Mouse (Mus musculus): ENCODE results near the gene Aldh18a1.

GRCm38 (mm10) chr19:40581662-40582061 lies 6.6 kb downstream of the Aldh18a1 start:
- TF ChIP-seq CTCF (IDR thresholded peaks at IDR 0.05; ENCODE audit: borderline replicate concordance, control insufficient read depth, extremely low read depth, insufficient read depth, low read length, poor library complexity) (no peak), POLR2A (IDR thresholded peaks at IDR 0.05; ENCODE audit: control insufficient read depth, extremely low read depth, insufficient read depth, low read length, poor library complexity) (no peak)

Measured in thymus, adult 2 months (tissue).